Mouse (Mus musculus): Measurements from ENCODE around the gene AY761185.
"Not testable (repeated sequence)": the region's sequence is repeated elsewhere in the genome, so short reads cannot be mapped to it uniquely, and the experiment has no call there.

AY761185 gene

DNA sequence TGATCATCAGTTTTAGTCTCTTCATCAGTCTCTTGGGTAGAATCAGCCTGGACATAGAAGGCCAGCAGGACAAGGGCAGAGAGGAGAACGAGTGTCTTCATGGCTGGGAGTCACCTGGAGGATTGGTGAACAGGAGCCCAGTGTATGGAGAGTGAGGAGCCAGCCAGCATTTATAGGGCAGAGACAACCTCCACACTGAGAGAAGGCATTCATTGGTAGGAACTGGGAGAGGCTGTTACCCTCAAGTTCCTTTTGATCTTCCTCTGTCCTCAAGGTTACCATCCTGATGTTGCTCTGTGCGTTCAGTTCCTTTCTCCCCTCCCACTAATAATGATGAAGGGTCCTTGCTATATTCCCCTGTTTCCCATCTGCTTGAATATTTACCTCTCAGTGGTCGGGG lies at the start of gene AY761185:
TSS of gene AY761185 (minus strand) at position 101 of the 400 bp plus-strand sequence.
- DNase-seq (ENCODE audit: low spot score): no peak

DNA sequence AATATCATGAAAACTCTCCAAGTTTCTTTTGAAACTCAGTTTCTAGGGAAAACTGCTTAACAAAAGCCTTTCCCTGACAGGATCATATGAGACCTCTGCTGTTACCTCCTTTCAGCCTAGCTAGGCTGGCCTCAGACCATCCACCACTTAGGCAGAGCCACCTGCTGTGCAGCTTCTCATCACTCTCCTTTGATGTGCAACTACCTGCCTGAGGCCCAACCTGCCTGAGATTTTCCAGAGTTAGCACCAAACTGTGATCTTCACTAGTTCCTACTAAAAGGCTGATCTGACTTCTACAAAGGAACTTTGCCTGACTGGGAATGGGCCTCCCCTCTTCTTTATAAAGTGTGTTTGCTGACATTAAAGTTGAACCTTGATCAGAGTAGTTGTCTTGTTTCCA lies 49.5 kb upstream of the AY761185 start:
- not testable (repeated sequence) for DNase-seq (ENCODE audit: low spot score)

DNA sequence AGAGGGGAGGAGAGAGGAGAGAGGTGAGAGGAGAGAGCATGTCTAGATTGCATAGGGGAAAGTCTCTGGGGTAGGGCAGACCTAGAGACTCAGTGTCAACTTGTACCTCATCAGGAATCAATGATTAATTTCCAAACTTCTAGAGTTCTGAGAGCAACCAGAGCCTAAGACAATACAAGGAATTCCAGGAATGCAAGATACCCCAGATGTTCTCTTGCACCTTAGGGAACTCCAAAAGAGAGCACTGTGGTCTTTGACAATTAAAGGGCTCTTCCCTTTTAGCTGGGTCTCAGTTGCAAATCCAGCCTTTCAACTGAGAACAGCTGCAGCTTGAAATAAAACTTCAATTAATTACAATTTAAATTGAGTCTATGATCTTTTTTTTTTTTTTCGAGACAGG lies 35.3 kb upstream of the AY761185 start:
- DNase-seq (ENCODE audit: low spot score): no peak

DNA sequence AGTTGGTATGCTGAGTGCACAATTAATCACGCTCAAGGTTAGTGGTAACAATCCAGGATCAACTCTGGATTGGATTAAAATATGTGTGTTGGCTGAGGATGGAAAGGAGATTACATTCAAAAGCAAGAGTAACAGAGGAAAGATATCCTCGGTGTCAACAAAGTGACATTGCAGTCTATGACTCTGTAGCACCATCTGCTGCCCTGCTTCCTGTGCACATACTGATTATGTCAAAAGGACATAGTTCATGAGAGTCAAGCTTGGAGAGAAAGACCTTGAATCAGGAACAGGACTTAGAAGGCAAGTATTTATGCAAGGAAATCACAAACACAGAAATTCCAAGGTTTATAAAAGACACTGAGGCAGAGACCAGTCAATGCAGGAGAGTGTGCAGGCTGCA lies 20.0 kb upstream of the AY761185 start:
- no peak for DNase-seq (ENCODE audit: low spot score)

DNA sequence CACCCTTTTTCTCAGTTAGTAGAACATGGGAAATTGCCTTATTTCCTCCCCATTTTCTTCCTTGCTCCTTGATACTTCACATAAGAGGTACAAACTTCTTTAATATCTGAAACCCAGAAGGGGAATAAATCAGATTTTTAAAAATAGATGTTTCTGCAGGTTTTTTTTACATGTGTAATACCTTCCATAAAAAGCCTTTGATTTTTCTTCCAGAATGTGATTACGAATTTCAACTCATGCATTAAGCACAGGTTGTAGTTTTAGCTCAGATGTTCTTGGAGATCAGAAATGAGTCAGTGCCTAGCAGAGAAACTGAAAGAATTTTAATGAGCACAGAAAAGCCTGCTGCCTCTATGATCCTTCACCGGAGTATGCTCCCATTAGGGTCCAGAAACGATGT lies 22.5 kb downstream of the AY761185 start, which contains the start of gene Gm6040:
TSS of gene Gm6040 (minus strand) at position 101 of the 400 bp plus-strand sequence.
- no peak for DNase-seq (ENCODE audit: low spot score)

DNA sequence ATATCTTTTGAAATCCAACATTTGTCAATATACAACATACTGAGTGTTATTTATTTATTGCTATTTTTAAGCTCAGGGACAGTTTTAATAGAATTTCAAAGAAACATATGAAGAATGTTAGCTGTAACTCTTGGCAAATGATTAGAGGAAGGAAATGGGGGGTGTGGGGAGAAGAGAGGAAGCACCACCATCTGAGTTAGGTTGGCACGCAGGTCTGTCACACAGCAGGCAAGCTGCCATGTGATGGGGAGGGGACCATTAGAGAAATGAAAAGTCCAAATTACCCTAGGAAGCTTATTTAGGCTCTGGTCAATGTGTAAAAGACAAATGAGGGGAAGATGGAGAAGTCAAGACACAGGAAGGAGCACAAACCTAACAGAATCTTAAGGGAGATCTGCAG lies 32.2 kb downstream of the AY761185 start:
- no peak for DNase-seq (ENCODE audit: low spot score)

DNA sequence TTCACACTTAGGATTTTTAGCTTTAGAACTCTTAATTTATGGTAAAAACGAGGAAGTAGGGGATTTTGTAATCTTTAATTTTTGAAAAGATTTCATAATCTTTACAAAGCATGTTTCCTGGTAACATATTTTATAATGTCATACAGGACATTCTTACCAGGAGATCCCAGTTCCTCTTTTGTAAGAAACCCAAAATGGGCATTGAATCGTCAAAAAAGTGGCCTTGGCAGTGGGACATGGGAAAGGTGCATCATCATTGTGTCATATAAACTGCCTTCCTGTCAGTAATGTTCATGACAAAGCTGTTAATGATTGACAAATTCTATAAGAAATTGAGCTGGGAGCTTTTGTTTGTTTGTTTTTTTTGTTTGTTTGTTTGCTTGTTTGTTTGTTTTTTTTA lies 36.3 kb downstream of the AY761185 start:
- no peak for DNase-seq (ENCODE audit: low spot score)

DNA sequence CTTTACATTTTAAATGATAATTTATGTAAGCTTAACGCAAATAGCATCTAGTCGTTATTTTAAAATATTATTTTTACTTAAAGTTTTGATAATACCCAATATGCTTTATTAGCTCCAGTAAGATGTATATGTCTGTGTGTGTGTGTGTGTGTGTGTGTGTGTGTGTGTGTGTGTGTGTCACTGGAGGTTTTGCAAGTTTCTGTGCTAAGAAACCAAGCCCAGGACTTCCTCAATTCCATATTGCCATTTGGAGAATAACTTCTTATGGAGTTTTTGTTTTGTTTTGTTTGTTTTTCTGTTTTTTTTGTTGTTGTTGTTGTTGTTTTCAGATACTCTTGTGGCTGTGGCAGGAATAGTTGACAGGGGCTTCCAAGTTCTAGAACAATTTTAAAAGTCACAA lies 37.4 kb downstream of the AY761185 start:
- DNase-seq (ENCODE audit: low spot score): no peak

DNA sequence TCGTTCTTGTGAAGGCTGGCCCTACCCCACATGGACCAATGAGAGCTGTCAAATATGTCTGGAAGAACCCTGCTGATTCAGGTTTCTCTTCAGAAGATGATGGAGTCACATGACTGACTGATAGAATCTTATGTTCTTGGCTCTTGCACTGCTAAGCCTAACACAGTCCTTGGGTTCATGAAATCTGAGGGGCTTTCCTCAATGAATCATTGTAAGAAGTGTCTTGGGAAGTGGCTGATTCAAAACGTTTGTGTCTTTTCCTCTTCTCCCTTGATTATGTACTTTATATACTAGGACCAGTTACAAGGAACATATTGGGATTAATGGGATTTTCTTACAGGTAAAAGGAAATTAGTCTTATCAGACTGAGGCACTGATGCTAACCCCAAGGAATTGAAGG lies 42.0 kb downstream of the AY761185 start, which contains the start of gene Gm15056:
TSS of gene Gm15056 (minus strand) at position 101 of the 400 bp plus-strand sequence.
- no peak for DNase-seq (ENCODE audit: low spot score)

Data from yolk sac, embryonic 10.5 days (tissue).